Comparison of ENCODE assay signal across 15 mouse cellular contexts in the genomic region with DNA sequence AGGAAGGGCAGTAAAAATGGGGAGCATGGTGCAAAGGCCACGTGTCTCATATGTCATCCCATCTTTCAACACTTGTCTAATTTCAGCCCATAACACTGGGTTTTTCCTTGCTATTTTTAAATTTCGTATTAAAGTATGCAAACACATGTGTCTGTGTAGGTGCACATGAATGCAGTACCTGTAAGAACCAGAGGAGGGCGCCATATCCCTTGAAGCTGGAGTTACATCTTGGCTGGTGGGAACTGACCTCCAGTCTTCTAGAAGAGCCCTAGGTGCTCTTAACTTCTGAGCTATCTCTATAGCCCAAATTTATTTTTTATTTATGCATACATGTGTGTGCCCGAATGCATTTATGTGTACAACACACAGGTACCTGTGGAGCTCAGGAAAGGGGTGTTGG. TPM values are rescaled to one million over a fixed set of nuclear protein-coding genes. Genes with fewer than 3 reads are reported as not detected.
A peak's percentile ranks its signal among the peaks of the same experiment; 100 is the strongest.
DNase-seq lines count a peak whose midpoint lies in the region; TF ChIP-seq lines count a peak whose summit lies in the region.
"Had no signal": no experiment of that assay in that cellular context is flagged by ENCODE, and none has a peak within 500 bp of the region (broad histone marks: within the 10 kb centered on the region; RNA-seq: fewer than 3 reads in every experiment).

No protein-coding gene starts in this region.

- no peak for TF ChIP-seq EP300 in CH12.LX (IDR thresholded peaks at IDR 0.05; ENCODE audit: low read length)

- H3K9ac ChIP-seq in CH12.LX (ENCODE audit: insufficient read depth, low read depth) = no peak overlapping the region
- H3K9ac ChIP-seq: heart, embryonic 12.5 days had no signal

- H3K4me1 ChIP-seq in CH12.LX (ENCODE audit: control insufficient read depth in 1 of 2, insufficient read depth in 2 of 2) = peaks cover 0 to 5% of the 10 kb centered on the region in 2 experiments; a peak in 2 of 4 replicates

- no peak; the same call in 1 of the 2 replicates for TF ChIP-seq RAD21 in CH12.LX (IDR thresholded peaks at IDR 0.05; ENCODE audit: low read depth, low read length)

- in situ Hi-C loops in CH12.LX (cut with MboI; ENCODE audit: low pct_ligation_motif_present, low pct_unique_long_range_greater_than_20kb, low sequenced_read_pairs) = no loop called here

- no peak for TF ChIP-seq POLR2A in CH12.LX (IDR thresholded peaks at IDR 0.05; ENCODE audit: low read depth, low read length)

- peak; percentile 4; the same call in 1 of the 2 replicates for TF ChIP-seq CTCF in left cerebral cortex, adult 2 months (IDR thresholded peaks at IDR 0.05)
- peak; percentile 7 to 40; a peak in 2 of 4 replicates for TF ChIP-seq CTCF in CH12.LX (conservative IDR thresholded peaks at IDR 0.05 in 1 of 2, IDR thresholded peaks at IDR 0.05 in 1 of 2; ENCODE audit: low read depth in 2 of 2, low read length in 2 of 2)

- no peaks in the 10 kb centered on the region for H3K36me3 ChIP-seq in CH12.LX (replicated peaks in 1 of 2; ENCODE audit: control insufficient read depth in 1 of 2, insufficient read depth in 1 of 2, low read length in 1 of 2)
- H3K36me3 ChIP-seq: heart, embryonic 12.5 days had no signal

- H3K4me3 ChIP-seq in left cerebral cortex, adult 2 months = no peak overlapping the region
- H3K4me3 ChIP-seq in CH12.LX (replicated peaks in 1 of 3; ENCODE audit: low read depth in 2 of 3, low read length in 2 of 3, poor library complexity in 1 of 3) = no peak overlapping the region
- H3K4me3 ChIP-seq: heart, embryonic 12.5 days had no signal

- no peak overlapping the region for H3K4me2 ChIP-seq in CH12.LX (ENCODE audit: insufficient read depth, low read depth, poor library complexity, severe bottlenecking)
- H3K4me2 ChIP-seq: heart, embryonic 12.5 days had no signal

- dilution Hi-C loops in CH12.LX (cut with MboI; ENCODE audit: extremely low pct_ligation_motif_present, extremely low pct_unique_long_range_greater_than_20kb, low sequenced_read_pairs) = no loop called here

- H3K27me3 ChIP-seq in CH12.LX (replicated peaks) = no peaks in the 10 kb centered on the region
- H3K27me3 ChIP-seq: heart, embryonic 12.5 days had no signal

- intact Hi-C loops in left cerebral cortex, adult 2 months (cut with DNase I) = no loop called here
- intact Hi-C loops in left cerebral cortex, postnatal 4 days (cut with DNase I) = no loop called here

- no peaks in the 10 kb centered on the region for H3K9me3 ChIP-seq in CH12.LX (replicated peaks; ENCODE audit: low read length)
- H3K9me3 ChIP-seq: heart, embryonic 12.5 days had no signal

- no peak overlapping the region for H3K27ac ChIP-seq in left cerebral cortex, adult 2 months
- H3K27ac ChIP-seq in CH12.LX (ENCODE audit: insufficient read depth, low read depth) = no peak overlapping the region
- H3K27ac ChIP-seq: hindbrain, postnatal 0 days; kidney, postnatal 0 days had no signal

- no peaks in the 10 kb centered on the region for H3K79me2 ChIP-seq in CH12.LX (replicated peaks; ENCODE audit: control insufficient read depth, extremely low read depth, insufficient read depth, poor library complexity, severe bottlenecking)

- DNase-seq in left cerebral cortex, adult 2 months (ENCODE audit: extremely low spot score in 1 of 2, low spot score in 2 of 2) = no peak
- DNase-seq in left cerebral cortex, postnatal 4 days = no peak
- DNase-seq in CH12.LX (ENCODE audit: extremely low read depth) = peak; percentile 22
- peak; percentile 8 for DNase-seq in c-Kit-negative CD71-positive TER-119-positive erythroid progenitor cells, embryonic 14.5 days (ENCODE audit: low read depth, low spot score)
- peak; percentile 2 for DNase-seq in thymus, postnatal 0 days (ENCODE audit: low spot score)
- DNase-seq in right cerebral cortex, adult 2 months (ENCODE audit: low spot score in 2 of 2) = no peak
- DNase-seq in gastrocnemius, adult 8-10 months (ENCODE audit: low spot score in 2 of 2) = no peak
- DNase-seq: adrenal gland, postnatal 25 days; cerebellum, adult 18-20 months; gastrocnemius, postnatal 10 days had no signal

TF ChIP-seq in CH12.LX, 34 proteins besides CTCF, POLR2A, EP300 and RAD21:
- TF ChIP-seq MAX (IDR thresholded peaks at IDR 0.05; ENCODE audit: low read length) = no peak
- TF ChIP-seq ZC3H11A (IDR thresholded peaks at IDR 0.05; ENCODE audit: low read depth, low read length) = no peak
- TF ChIP-seq SMC3 (IDR thresholded peaks at IDR 0.05; ENCODE audit: low read depth, low read length) = no peak
- no peak for TF ChIP-seq ZNF384 (IDR thresholded peaks at IDR 0.05; ENCODE audit: low read depth, low read length)
- no peak for TF ChIP-seq MXI1 (IDR thresholded peaks at IDR 0.05; ENCODE audit: low read depth, low read length)
- TF ChIP-seq TCF12 (IDR thresholded peaks at IDR 0.05; ENCODE audit: low read depth, low read length) = no peak
- no peak for TF ChIP-seq ELF1 (IDR thresholded peaks at IDR 0.05; ENCODE audit: low read depth, low read length)
- TF ChIP-seq JUN (IDR thresholded peaks at IDR 0.05; ENCODE audit: insufficient read depth, low read depth, low read length) = no peak
- no peak for TF ChIP-seq RCOR1 (conservative IDR thresholded peaks at IDR 0.05; ENCODE audit: low read depth, low read length)
- TF ChIP-seq NELFE (IDR thresholded peaks at IDR 0.05; ENCODE audit: low read depth, low read length) = no peak
- TF ChIP-seq IRF4 (IDR thresholded peaks at IDR 0.05; ENCODE audit: low read depth, low read length) = no peak
- TF ChIP-seq MAFK (IDR thresholded peaks at IDR 0.05; ENCODE audit: insufficient replicate concordance, low read length) = no peak
- no peak for TF ChIP-seq TBP (conservative IDR thresholded peaks at IDR 0.05; ENCODE audit: low read depth, low read length)
- TF ChIP-seq ZMIZ1 (IDR thresholded peaks at IDR 0.05; ENCODE audit: low read depth, low read length) = no peak
- TF ChIP-seq BHLHE40 (IDR thresholded peaks at IDR 0.05; ENCODE audit: low read depth, low read length) = no peak
TF ChIP-seq in CH12.LX: peak in this region for 0.

RNA-seq across cellular contexts. Expression of gene Gm2174, which starts 30.2 kb away (rescaled TPM):
- not detected for total RNA-seq in left cerebral cortex, adult 2 months (2021)
- not detected for total RNA-seq in left cerebral cortex, postnatal 4 days (2021)
- total RNA-seq in CH12.LX (2012; rRNA removed) = 1.5 and 1.6 TPM in 2 replicates
- total RNA-seq in CH12.LX (2014; rRNA removed) = not detected in 2 replicates
- not detected in 2 replicates for polyA plus RNA-seq in CH12.LX (2012; ENCODE audit: insufficient read length, low read depth)
- polyA plus RNA-seq in thymus, postnatal 0 days (2015; fragmentation: Nextera tagmentation; extraction: Ambion mirVana) = 1.1 and 2.4 TPM in 2 replicates
- total RNA-seq in gastrocnemius, adult 8-10 months (2022) = under 1 TPM in 1 of 4 experiments, not detected in 3; 0.97 TPM
- total RNA-seq: adrenal gland, postnatal 25 days; gastrocnemius, postnatal 10 days; hindbrain, postnatal 0 days; liver, adult 2 months had no signal
- polyA plus RNA-seq: liver, adult 2 months; small intestine, adult 2 months had no signal

RNA-seq across cellular contexts. Expression of gene Ints6l, which starts 37.1 kb away (rescaled TPM):
- total RNA-seq in left cerebral cortex, adult 2 months (2021) = 10 to 100 TPM; 35.1 to 40.5 TPM
- 10 to 100 TPM; 26.8 to 27.0 TPM for total RNA-seq in left cerebral cortex, postnatal 4 days (2021)
- 14.2 and 19.4 TPM in 2 replicates for total RNA-seq in CH12.LX (2012; rRNA removed)
- 42.7 and 44.9 TPM in 2 replicates for total RNA-seq in CH12.LX (2014; rRNA removed)
- 25.5 TPM in 2 replicates for polyA plus RNA-seq in CH12.LX (2012; ENCODE audit: insufficient read length, low read depth)
- 17.0 and 17.5 TPM in 2 replicates for polyA plus RNA-seq in thymus, postnatal 0 days (2015; fragmentation: Nextera tagmentation; extraction: Ambion mirVana)
- 1 to 10 TPM; 3.4 to 6.5 (median 4.1) TPM for total RNA-seq in gastrocnemius, adult 8-10 months (2022)

RNA-seq across cellular contexts. Expression of gene Smim10l2a, which starts 43.2 kb away (rescaled TPM):
- 10 to 100 TPM; 15.6 to 23.0 TPM for total RNA-seq in left cerebral cortex, adult 2 months (2021)
- total RNA-seq in left cerebral cortex, postnatal 4 days (2021) = 10 to 100 TPM; 35.4 to 37.0 TPM
- total RNA-seq in CH12.LX (2012; rRNA removed) (0.76 TPM in 2 replicates), CH12.LX (2014; rRNA removed) (1.7 and 2.8 TPM in 2 replicates)
- polyA plus RNA-seq in CH12.LX (2012; ENCODE audit: insufficient read length, low read depth) = 0.97 and 1.1 TPM in 2 replicates
- 1.0 and 1.4 TPM in 2 replicates for polyA plus RNA-seq in thymus, postnatal 0 days (2015; fragmentation: Nextera tagmentation; extraction: Ambion mirVana)
- total RNA-seq in gastrocnemius, adult 8-10 months (2022) = under 1 TPM in 1 of 4 experiments, not detected in 3; 0.16 TPM

Comparison
In these comparisons a context has a peak if more than half of its experiments do, and no peak if none do; other contexts are left out.
1. DNase-seq: peak in CH12.LX (single experiment), c-Kit-negative CD71-positive TER-119-positive erythroid progenitor cells, embryonic 14.5 days (single experiment) and thymus, postnatal 0 days (single experiment); none in left cerebral cortex, adult 2 months (0 of 2), left cerebral cortex, postnatal 4 days (single experiment), right cerebral cortex, adult 2 months (0 of 2) and gastrocnemius, adult 8-10 months (0 of 2).
2. RNA of gene Smim10l2a, which starts 43.2 kb away (total RNA-seq): 35.4 to 37.0 TPM in left cerebral cortex, postnatal 4 days and 15.6 to 23.0 TPM in left cerebral cortex, adult 2 months; 0.76 to 2.8 TPM in CH12.LX and 0.16 TPM in gastrocnemius, adult 8-10 months; every median in the first group is over 4 times any median in the second.